Mouse (Mus musculus) embryonic fibroblast, embryonic 13.5 days (primary cell): ENCODE measurements around the gene Eif3c. TPM values are rescaled to one million over a fixed set of nuclear protein-coding genes. Genes with fewer than 3 reads are reported as not detected.
A peak's percentile ranks its signal among the peaks of the same experiment; 100 is the strongest.

Experiments
- H3K27ac ChIP-seq: 2 replicates; pipeline ENCODE4 v1.5.1; 2012; ENCODE audit warnings: low read length, control low read depth, inconsistent platforms; ENCODE audit not compliant: insufficient read depth
- H3K4me1 ChIP-seq: 2 replicates; pipeline ENCODE4 v1.6.1; 2011; ENCODE audit warnings: low read length; ENCODE audit not compliant: control insufficient read depth, insufficient read depth
- H3K4me3 ChIP-seq: 2 replicates; pipeline ENCODE4 v1.5.1; 2011; ENCODE audit warnings: mild to moderate bottlenecking, control low read depth, low read length; ENCODE audit not compliant: insufficient read depth
- CTCF ChIP-seq: IDR thresholded peaks from 2 replicates; pipeline ENCODE4 v1.5.1; 2011; ENCODE audit warnings: mild to moderate bottlenecking, control low read depth, low read length, moderate library complexity, borderline replicate concordance; ENCODE audit not compliant: insufficient read depth
- POLR2A ChIP-seq: IDR thresholded peaks from 2 replicates; pipeline ENCODE4 v1.6.1; 2011; ENCODE audit warnings: low read depth, mild to moderate bottlenecking, control low read depth, low read length, moderate library complexity
- polyA plus RNA-seq: library from polyadenylated mRNA; stranded (reverse); fragments of >200 nt; gene quantifications from 2 replicates; pipeline ENCODE4 v1.2.4, GENCODE M21; 2011; ENCODE audit warnings: low read depth; ENCODE audit not compliant: missing spikeins, insufficient read length

The Eif3c gene
- polyA plus RNA-seq, 1 experiment: 481 TPM

- H3K27ac ChIP-seq: no peak overlapping the region
- no peaks in the 10 kb centered on the region for H3K4me1 ChIP-seq
- no peak overlapping the region for H3K4me3 ChIP-seq
- TF ChIP-seq CTCF: peak; percentile 51; the same call in 1 of the 2 replicates
- TF ChIP-seq POLR2A: no peak
Measured at GRCm38 (mm10) chr7:126576946-126577345, 10.7 kb upstream of the Eif3c start.

DNA sequence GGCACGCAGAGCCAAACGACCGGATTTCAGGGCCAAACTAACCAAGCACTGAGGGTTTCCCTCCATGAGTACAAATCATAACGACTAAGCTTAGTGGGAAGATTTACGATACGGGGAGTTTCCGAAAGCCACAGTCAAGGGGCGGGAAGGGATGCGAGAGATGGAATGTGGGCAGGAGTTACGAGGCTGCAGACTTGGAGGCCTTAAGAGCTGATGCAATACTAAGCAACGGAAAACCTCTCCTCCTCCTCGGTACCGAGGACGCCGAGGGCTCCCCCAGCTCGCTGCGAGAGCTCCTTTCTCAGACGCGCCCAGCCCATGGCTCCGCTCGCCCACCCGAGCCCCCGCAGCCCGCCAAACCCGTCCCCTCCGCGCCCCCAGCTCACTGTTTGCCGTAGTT is 518 bp downstream of the Eif3c start:
- Histone ChIP-seq H3K27ac (peak overlapping the region; percentile 93), H3K4me3 (peak overlapping the region; percentile 70), H3K4me1 (0 out of 2 replicates have a peak, but pooled peaks cover 3% of the 10 kb centered on the region)
- TF ChIP-seq POLR2A (peak; percentile 84), CTCF (no peak)

DNA sequence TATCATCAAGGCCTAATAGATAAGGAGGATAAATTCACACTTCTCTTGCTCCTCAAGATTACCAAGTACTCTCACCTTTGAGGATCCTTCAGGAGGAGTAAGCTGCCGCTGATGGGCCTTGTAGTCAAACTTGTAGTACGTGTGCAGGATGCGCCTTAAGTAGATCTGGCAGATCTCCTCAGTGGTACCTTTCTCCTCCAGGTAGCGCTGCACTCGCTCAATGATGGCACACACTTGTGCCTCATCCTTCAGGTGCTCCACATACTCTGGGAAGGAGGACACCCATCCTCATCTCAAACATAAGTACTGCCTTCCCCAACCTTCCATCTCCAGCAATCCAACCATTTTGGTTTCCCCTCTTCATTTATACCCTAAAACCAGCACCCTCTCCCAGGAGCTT is 9.6 kb downstream of the Eif3c start:
- Histone ChIP-seq H3K27ac (no peak overlapping the region), H3K4me3 (no peak overlapping the region), H3K4me1 (no peaks in the 10 kb centered on the region)
- TF ChIP-seq POLR2A (no peak), CTCF (no peak)

GRCm38 (mm10) chr7:126554796-126555195 is 11.4 kb downstream of the Eif3c start:
- TF ChIP-seq POLR2A (no peak), CTCF (no peak)
- no peak overlapping the region for H3K4me3 ChIP-seq
- H3K4me1 ChIP-seq: no peaks in the 10 kb centered on the region
- no peak overlapping the region for H3K27ac ChIP-seq

DNA sequence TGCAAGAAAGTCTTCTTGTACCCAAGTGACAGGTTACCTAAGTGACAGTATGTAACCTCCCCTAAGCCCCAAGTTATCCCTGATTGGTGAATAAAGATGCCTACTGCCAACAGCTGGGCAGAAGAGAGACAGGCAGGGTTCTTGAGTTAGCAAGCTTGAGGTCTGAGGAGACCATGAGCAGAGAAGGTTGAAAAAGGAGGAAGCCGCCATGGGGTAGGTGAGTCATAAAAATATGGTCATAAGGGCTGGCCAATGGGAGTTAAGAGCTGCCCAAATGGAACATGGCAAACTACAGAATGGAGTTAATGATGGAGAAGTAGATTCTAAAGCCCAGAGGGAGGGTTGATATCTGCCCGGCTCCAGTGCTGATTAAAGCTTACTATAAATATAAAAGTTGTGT is 20.6 kb downstream of the Eif3c start:
- TF ChIP-seq POLR2A (no peak), CTCF (no peak)
- H3K4me3 ChIP-seq: no peak overlapping the region
- H3K27ac ChIP-seq: no peak overlapping the region
- H3K4me1 ChIP-seq: no peaks in the 10 kb centered on the region

DNA sequence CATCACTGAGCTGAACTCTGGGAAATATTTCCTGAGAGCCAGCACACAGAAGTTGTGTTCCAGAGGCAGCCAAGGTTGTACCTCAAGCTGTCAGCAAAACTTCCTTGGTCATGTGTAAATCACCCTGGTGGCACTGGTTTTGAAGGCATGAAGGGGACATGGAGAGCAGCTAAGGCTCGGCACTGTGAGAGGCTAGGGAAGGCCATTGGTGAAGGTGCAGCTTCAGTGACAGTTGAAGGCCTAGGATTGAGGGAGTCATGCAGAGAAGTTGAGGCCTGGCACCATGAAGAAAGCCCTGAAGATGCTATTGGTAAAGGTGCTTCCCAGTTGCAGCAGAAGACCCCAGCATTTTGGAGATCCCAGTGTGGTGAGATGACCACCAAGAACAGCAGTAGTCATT is 24.6 kb downstream of the Eif3c start:
- no peaks in the 10 kb centered on the region for H3K4me1 ChIP-seq
- H3K4me3 ChIP-seq: no peak overlapping the region
- TF ChIP-seq POLR2A: no peak
- no peak for TF ChIP-seq CTCF
- no peak overlapping the region for H3K27ac ChIP-seq

- Histone ChIP-seq H3K4me1 (no peaks in the 10 kb centered on the region), H3K27ac (no peak overlapping the region), H3K4me3 (no peak overlapping the region)
- TF ChIP-seq CTCF: no peak
- no peak for TF ChIP-seq POLR2A
Measured at GRCm38 (mm10) chr7:126537820-126538585, 28.2 kb downstream of the Eif3c start.

DNA sequence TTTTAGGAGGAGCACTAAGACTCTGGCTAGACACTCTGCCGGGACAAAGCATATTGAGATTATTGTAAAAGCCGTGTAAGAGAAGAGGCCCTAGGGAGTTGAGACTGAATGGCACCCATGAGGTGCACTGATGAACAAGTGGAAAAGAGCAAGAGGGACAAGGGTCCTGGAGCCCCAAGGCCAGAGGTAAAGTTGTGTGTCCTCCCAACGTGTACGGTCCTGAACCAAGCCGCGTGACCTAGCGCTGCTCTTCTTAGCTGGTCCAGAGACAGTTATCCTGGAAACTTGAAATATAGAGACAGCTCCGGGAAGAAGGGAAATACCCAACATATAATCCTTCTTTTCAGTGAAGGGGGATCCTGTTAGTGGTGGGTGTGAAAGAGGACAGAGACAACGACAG is 29.7 kb downstream of the Eif3c start:
- Histone ChIP-seq H3K4me1 (no peaks in the 10 kb centered on the region), H3K27ac (no peak overlapping the region), H3K4me3 (no peak overlapping the region)
- TF ChIP-seq POLR2A (no peak), CTCF (no peak)

- TF ChIP-seq POLR2A: no peak
- TF ChIP-seq CTCF: no peak
- Histone ChIP-seq H3K4me1 (no peaks in the 10 kb centered on the region), H3K27ac (no peak overlapping the region), H3K4me3 (peak overlapping the region; percentile 31)
Measured at GRCm38 (mm10) chr7:126535766-126536165, 30.4 kb downstream of the Eif3c start.

- H3K4me1 ChIP-seq: no peaks in the 10 kb centered on the region
- H3K27ac ChIP-seq: no peak overlapping the region
- H3K4me3 ChIP-seq: no peak overlapping the region
- no peak for TF ChIP-seq POLR2A
- no peak for TF ChIP-seq CTCF
Measured at GRCm38 (mm10) chr7:126533434-126533833, 32.8 kb downstream of the Eif3c start.

DNA sequence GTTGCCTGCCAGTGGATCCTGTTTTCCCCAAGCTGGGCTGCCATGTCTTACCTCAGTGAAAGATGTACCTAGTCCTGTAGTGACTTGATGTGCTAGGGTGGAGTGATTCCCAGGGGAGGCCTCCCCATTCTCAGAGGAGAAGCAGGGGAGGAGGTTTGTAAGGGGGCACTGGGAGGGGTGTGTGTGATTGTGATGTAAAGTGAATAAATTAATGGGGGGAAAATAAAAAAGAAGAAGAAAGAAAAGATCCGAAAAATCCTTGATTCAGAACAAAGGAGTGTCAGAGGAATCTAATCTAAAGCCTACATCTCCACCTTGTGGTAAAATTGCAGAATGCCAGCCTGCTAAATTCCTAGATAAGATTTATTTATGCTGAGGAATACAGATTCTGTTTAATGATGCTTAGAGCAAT is 38.0 kb downstream of the Eif3c start:
- H3K4me3 ChIP-seq: no peak overlapping the region
- TF ChIP-seq CTCF (no peak), POLR2A (no peak)
- no peak overlapping the region for H3K27ac ChIP-seq
- no peaks in the 10 kb centered on the region for H3K4me1 ChIP-seq
